Mouse (Mus musculus) Muller cell, postnatal 12 days (primary cell): Measurements from ENCODE around the gene Mrps33.
A peak's percentile ranks its signal among the peaks of the same experiment; 100 is the strongest.

Source experiments
- DNase-seq: peaks from one replicate; pipeline ENCODE4 v3.0.0-alpha.2; 2015; ENCODE audit errors: inconsistent ontology term

The Mrps33 gene

GRCm38 (mm10) chr6:39780857-39781666 lies 29.7 kb downstream of the Mrps33 start:
- peak; percentile 70 for DNase-seq

- DNase-seq = no peak
Observed at GRCm38 (mm10) chr6:39778506-39778905, 32.3 kb downstream of the Mrps33 start.

- DNase-seq = no peak
Observed at GRCm38 (mm10) chr6:39776275-39776674, 34.5 kb downstream of the Mrps33 start.

GRCm38 (mm10) chr6:39775029-39775428 lies 35.8 kb downstream of the Mrps33 start:
- DNase-seq = no peak

GRCm38 (mm10) chr6:39757229-39757628 lies 53.6 kb downstream of the Mrps33 start:
- no peak for DNase-seq
